9 mouse cellular contexts compared by ENCODE assay signal in the genomic region with DNA sequence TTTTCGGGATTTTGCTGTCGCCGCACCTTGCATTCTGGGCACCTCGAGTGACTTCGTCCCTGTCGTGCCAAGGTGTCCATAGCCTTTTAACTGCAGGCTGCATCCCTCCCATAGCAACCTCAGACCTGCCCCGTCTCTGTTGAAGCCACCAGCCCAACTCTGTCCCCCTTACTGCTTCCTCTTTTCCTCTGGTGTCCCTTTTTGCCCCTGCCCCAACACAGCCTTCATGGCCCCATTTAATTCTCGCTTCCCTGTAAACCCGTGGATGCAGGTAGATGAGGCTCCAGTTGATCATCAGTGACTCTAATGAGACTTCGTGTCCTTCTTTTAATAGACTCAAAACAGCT. TPM values are rescaled to one million over a fixed set of nuclear protein-coding genes. Genes with fewer than 3 reads are reported as not detected.
DNase-seq lines count a peak whose midpoint lies in the region; ATAC-seq and TF ChIP-seq lines count a peak whose summit lies in the region.
"Had no signal": no experiment of that assay in that cellular context is flagged by ENCODE, and none has a peak within 500 bp of the region (broad histone marks: within the 10 kb centered on the region; RNA-seq: fewer than 3 reads in every experiment).

No protein-coding gene starts in this region.

- peak overlapping the region; percentile 74 for H3K4me2 ChIP-seq in kidney, embryonic 14.5 days (replicated peaks; ENCODE audit: low read depth, low read length)
- peak overlapping the region; percentile 95 for H3K4me2 ChIP-seq in intestine, embryonic 14.5 days (ENCODE audit: low read length)
- peak overlapping the region; percentile 75 for H3K4me2 ChIP-seq in midbrain, embryonic 16.5 days (ENCODE audit: low read length)

- peaks cover 37% of the 10 kb centered on the region for H3K36me3 ChIP-seq in kidney, embryonic 14.5 days (ENCODE audit: control insufficient read depth, insufficient read depth, low read length)
- peaks cover 43% of the 10 kb centered on the region for H3K36me3 ChIP-seq in intestine, embryonic 14.5 days (ENCODE audit: control insufficient read depth, insufficient read depth, low read length)
- peaks cover 8% of the 10 kb centered on the region for H3K36me3 ChIP-seq in midbrain, embryonic 16.5 days (ENCODE audit: control insufficient read depth, insufficient read depth, low read length)

- intact Hi-C loops in left cerebral cortex, postnatal 36 days (cut with DNase I): loop anchor here (1.0 to 10.0 kb wide), 5 partner anchors 81 to 283 kb away; a partner anchor contains a TSS

- H3K4me3 ChIP-seq in kidney, embryonic 14.5 days (ENCODE audit: low read length): peak overlapping the region; percentile 77
- peak overlapping the region; percentile 74 for H3K4me3 ChIP-seq in cortical plate, adult 2 months (ENCODE audit: insufficient read depth, low read length)
- peak overlapping the region; percentile 78 for H3K4me3 ChIP-seq in intestine, embryonic 14.5 days (ENCODE audit: low read depth, low read length)
- H3K4me3 ChIP-seq in midbrain, embryonic 16.5 days (ENCODE audit: low read depth, low read length): peak overlapping the region; percentile 92

- H3K9me3 ChIP-seq in kidney, embryonic 14.5 days (ENCODE audit: control insufficient read depth, low read length): no peaks in the 10 kb centered on the region
- H3K9me3 ChIP-seq in intestine, embryonic 14.5 days (ENCODE audit: control insufficient read depth, low read length): no peaks in the 10 kb centered on the region
- H3K9me3 ChIP-seq in midbrain, embryonic 16.5 days (replicated peaks; ENCODE audit: control insufficient read depth, low read length, poor library complexity, severe bottlenecking): no peaks in the 10 kb centered on the region

- no peak for TF ChIP-seq CTCF in cortical plate, adult 2 months (IDR thresholded peaks at IDR 0.05; ENCODE audit: extremely low read depth, insufficient read depth, low read length)

- peak overlapping the region; percentile 39; the same call in 1 of the 2 replicates for H3K27ac ChIP-seq in kidney, embryonic 14.5 days (ENCODE audit: low read depth, low read length)
- 0 out of 2 replicates have a peak overlapping the region, but pooled peaks have one; percentile 30 for H3K27ac ChIP-seq in cortical plate, adult 2 months (ENCODE audit: insufficient read depth, low read length)
- peak overlapping the region; percentile 81 for H3K27ac ChIP-seq in intestine, embryonic 14.5 days (ENCODE audit: low read depth)
- peak overlapping the region; percentile 84 for H3K27ac ChIP-seq in midbrain, embryonic 16.5 days (ENCODE audit: low read length)

- no peak for ATAC-seq in kidney, embryonic 14.5 days (ENCODE audit: low FRiP score, low TSS enrichment)
- 0 out of 2 replicates have a peak, but pooled peaks have one; percentile 5 for ATAC-seq in intestine, embryonic 14.5 days (replicated peaks; ENCODE audit: low FRiP score, low TSS enrichment, low read depth)
- ATAC-seq in midbrain, embryonic 16.5 days: peak; percentile 27; the same call in 1 of the 2 replicates

- H3K27me3 ChIP-seq in kidney, embryonic 14.5 days (ENCODE audit: control insufficient read depth, insufficient read depth, low read length): no peaks in the 10 kb centered on the region
- H3K27me3 ChIP-seq in intestine, embryonic 14.5 days (replicated peaks; ENCODE audit: control insufficient read depth, insufficient read depth, low read length): no peaks in the 10 kb centered on the region
- no peaks in the 10 kb centered on the region for H3K27me3 ChIP-seq in midbrain, embryonic 16.5 days (ENCODE audit: control insufficient read depth, insufficient read depth, low read depth, low read length)

- DNase-seq in kidney, postnatal 10 days: no peak
- no peak for DNase-seq in intestine, embryonic 14.5 days (ENCODE audit: low spot score)
- DNase-seq in Muller cell, postnatal 12 days (ENCODE audit: inconsistent ontology term): no peak
- no peak for DNase-seq in left cerebral cortex, postnatal 36 days (ENCODE audit: low spot score in 2 of 2)
- no peak for DNase-seq in urinary bladder, postnatal 14 days (ENCODE audit: low spot score)

- TF ChIP-seq POLR2A in cortical plate, adult 2 months (IDR thresholded peaks at IDR 0.05; ENCODE audit: extremely low read depth, insufficient read depth, low read length): no peak

- peaks cover 9% of the 10 kb centered on the region for H3K4me1 ChIP-seq in kidney, embryonic 14.5 days (ENCODE audit: control insufficient read depth, insufficient read depth, low read length)
- H3K4me1 ChIP-seq in cortical plate, adult 2 months (ENCODE audit: control insufficient read depth, insufficient read depth, low read length): peaks cover 2% of the 10 kb centered on the region
- peaks cover 16% of the 10 kb centered on the region for H3K4me1 ChIP-seq in intestine, embryonic 14.5 days (replicated peaks; ENCODE audit: control insufficient read depth, insufficient read depth, low read length)
- H3K4me1 ChIP-seq in midbrain, embryonic 16.5 days (ENCODE audit: control insufficient read depth, insufficient read depth, low read length): peaks cover 22% of the 10 kb centered on the region

- 3% methylated on average over 10 of the region's 10 CpGs for WGBS in kidney, embryonic 14.5 days
- 6% methylated on average over 10 of the region's 10 CpGs for WGBS in intestine, embryonic 14.5 days
- WGBS in midbrain, embryonic 16.5 days: 6% methylated on average over 10 of the region's 10 CpGs

- H3K9ac ChIP-seq in kidney, embryonic 14.5 days (ENCODE audit: low read depth, low read length): peak overlapping the region; percentile 92
- H3K9ac ChIP-seq in intestine, embryonic 14.5 days (ENCODE audit: low read length): peak overlapping the region; percentile 98
- H3K9ac ChIP-seq in midbrain, embryonic 16.5 days (ENCODE audit: low read depth, low read length): peak overlapping the region; percentile 98

RNA-seq across cellular contexts. Expression of a gene that starts 0.6 kb away (rescaled TPM):
- polyA plus RNA-seq in kidney, embryonic 14.5 days (2014; fragmentation: Nextera tagmentation; extraction: Ambion mirVana): 135 and 171 TPM in 2 replicates
- polyA plus RNA-seq in cortical plate, adult 2 months (2012; rRNA removed): 46.1 and 54.1 TPM in 2 replicates
- polyA plus RNA-seq in intestine, embryonic 14.5 days (2014; fragmentation: Nextera tagmentation; extraction: Ambion mirVana): 118 and 129 TPM in 2 replicates
- 122 and 130 TPM in 2 replicates for polyA plus RNA-seq in midbrain, embryonic 16.5 days (2015; fragmentation: Nextera tagmentation; extraction: Ambion mirVana)
- 10 to 100 TPM; 67.7 to 70.2 TPM for total RNA-seq in left cerebral cortex, postnatal 36 days (2021)

RNA-seq across cellular contexts. Expression of a gene that starts 19.6 kb away (rescaled TPM):
- polyA plus RNA-seq in kidney, embryonic 14.5 days (2014; fragmentation: Nextera tagmentation; extraction: Ambion mirVana): 0.89 and 3.8 TPM in 2 replicates
- 1.0 and 1.8 TPM in 2 replicates for polyA plus RNA-seq in cortical plate, adult 2 months (2012; rRNA removed)
- 1.4 and 2.3 TPM in 2 replicates for polyA plus RNA-seq in intestine, embryonic 14.5 days (2014; fragmentation: Nextera tagmentation; extraction: Ambion mirVana)
- 2.6 and 3.6 TPM in 2 replicates for polyA plus RNA-seq in midbrain, embryonic 16.5 days (2015; fragmentation: Nextera tagmentation; extraction: Ambion mirVana)
- 1 to 10 TPM in 1 of 2 experiments, under 1 TPM in 1; 0.76 to 1.7 TPM for total RNA-seq in left cerebral cortex, postnatal 36 days (2021)

RNA-seq across cellular contexts. Expression of a gene that starts 22.9 kb away (rescaled TPM):
- polyA plus RNA-seq in kidney, embryonic 14.5 days (2014; fragmentation: Nextera tagmentation; extraction: Ambion mirVana): 6.2 and 7.3 TPM in 2 replicates
- 5.4 and 6.5 TPM in 2 replicates for polyA plus RNA-seq in cortical plate, adult 2 months (2012; rRNA removed)
- polyA plus RNA-seq in intestine, embryonic 14.5 days (2014; fragmentation: Nextera tagmentation; extraction: Ambion mirVana): 5.5 and 9.1 TPM in 2 replicates
- 4.2 and 4.9 TPM in 2 replicates for polyA plus RNA-seq in midbrain, embryonic 16.5 days (2015; fragmentation: Nextera tagmentation; extraction: Ambion mirVana)
- 1 to 10 TPM; 2.0 to 4.2 TPM for total RNA-seq in left cerebral cortex, postnatal 36 days (2021)

RNA-seq across cellular contexts. Expression of a gene that starts 27.8 kb away (rescaled TPM):
- 1.0 and 1.4 TPM in 2 replicates for polyA plus RNA-seq in kidney, embryonic 14.5 days (2014; fragmentation: Nextera tagmentation; extraction: Ambion mirVana)
- polyA plus RNA-seq in cortical plate, adult 2 months (2012; rRNA removed): 1.1 TPM in 2 replicates
- 1.9 and 2.0 TPM in 2 replicates for polyA plus RNA-seq in intestine, embryonic 14.5 days (2014; fragmentation: Nextera tagmentation; extraction: Ambion mirVana)
- 0.55 and 0.62 TPM in 2 replicates for polyA plus RNA-seq in midbrain, embryonic 16.5 days (2015; fragmentation: Nextera tagmentation; extraction: Ambion mirVana)
- total RNA-seq in left cerebral cortex, postnatal 36 days (2021): 1 to 10 TPM; 1.0 to 1.4 TPM
- total RNA-seq: hematopoietic stem cell, adult 5-6 weeks had no signal

RNA-seq across cellular contexts. Expression of a gene that starts 42.3 kb away (rescaled TPM):
- not detected in 2 replicates for polyA plus RNA-seq in kidney, embryonic 14.5 days (2014; fragmentation: Nextera tagmentation; extraction: Ambion mirVana)
- 0.04 and 0.06 TPM in 2 replicates for polyA plus RNA-seq in cortical plate, adult 2 months (2012; rRNA removed)
- polyA plus RNA-seq in intestine, embryonic 14.5 days (2014; fragmentation: Nextera tagmentation; extraction: Ambion mirVana): 0.15 TPM in 1 of 2 replicates, not detected in the other
- not detected in 2 replicates for polyA plus RNA-seq in midbrain, embryonic 16.5 days (2015; fragmentation: Nextera tagmentation; extraction: Ambion mirVana)
- total RNA-seq in left cerebral cortex, postnatal 36 days (2021): not detected

Comparison
In these comparisons a context has a peak if more than half of its experiments do, and no peak if none do; other contexts are left out.
1. H3K27ac ChIP-seq: peak in every context shown above with its lines; median percentile 84 in midbrain, embryonic 16.5 days; 81 in intestine, embryonic 14.5 days; 39 in kidney, embryonic 14.5 days; 30 in cortical plate, adult 2 months.